13 mouse cellular contexts compared by ENCODE assay signal in the genomic region with DNA sequence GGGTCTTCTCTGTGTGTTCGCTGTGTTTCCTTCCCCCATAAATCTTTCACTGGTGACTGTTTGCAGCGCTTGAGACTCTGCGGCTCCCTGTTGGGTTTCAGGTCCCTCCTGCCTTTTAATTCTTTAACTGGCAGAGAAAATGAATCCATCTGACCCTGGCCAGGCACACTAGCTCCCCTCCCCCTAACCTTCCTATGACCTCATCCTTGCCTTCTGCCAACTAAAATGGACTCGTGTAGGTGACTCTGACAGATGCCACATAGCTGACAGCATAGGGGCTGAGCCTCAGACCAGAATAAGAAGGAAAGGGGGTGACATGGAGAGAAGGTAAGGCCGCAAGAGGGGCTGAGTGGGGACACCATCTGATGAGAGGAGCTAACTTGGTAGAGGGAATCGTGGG. TPM values are rescaled to one million over a fixed set of nuclear protein-coding genes. Genes with fewer than 3 reads are reported as not detected.
DNase-seq lines count a peak whose midpoint lies in the region; ATAC-seq and TF ChIP-seq lines count a peak whose summit lies in the region.
"Had no signal": no experiment of that assay in that cellular context is flagged by ENCODE, and none has a peak within 500 bp of the region (broad histone marks: within the 10 kb centered on the region; RNA-seq: fewer than 3 reads in every experiment).

No protein-coding gene starts in this region.

- peak; percentile 39 for ATAC-seq in lung, embryonic 16.5 days (ENCODE audit: low read depth)
- peak; percentile 17; the same call in 1 of the 2 replicates for ATAC-seq in heart, embryonic 13.5 days (ENCODE audit: extremely low read depth, insufficient number of reproducible peaks, low FRiP score, low TSS enrichment)
- ATAC-seq in neural tube, embryonic 12.5 days (ENCODE audit: low FRiP score, low read depth) = no peak
- no peak for ATAC-seq in liver, postnatal 0 days
- ATAC-seq: activated CD4-positive, CD25-positive, alpha-beta regulatory T cell, adult 4 months had no signal

- no peak overlapping the region for H3K27ac ChIP-seq in lung, embryonic 16.5 days (ENCODE audit: low read length)
- peak overlapping the region; percentile 99 for H3K27ac ChIP-seq in heart, embryonic 13.5 days (replicated peaks)
- H3K27ac ChIP-seq in neural tube, embryonic 12.5 days = no peak overlapping the region
- H3K27ac ChIP-seq in liver, postnatal 0 days (ENCODE audit: low read depth) = no peak overlapping the region
- H3K27ac ChIP-seq: embryonic facial prominence, embryonic 13.5 days had no signal

- no peaks in the 10 kb centered on the region for H3K9me3 ChIP-seq in lung, embryonic 16.5 days (ENCODE audit: control insufficient read depth, low read length)
- no peaks in the 10 kb centered on the region for H3K9me3 ChIP-seq in heart, embryonic 13.5 days
- no peaks in the 10 kb centered on the region for H3K9me3 ChIP-seq in neural tube, embryonic 12.5 days
- H3K9me3 ChIP-seq in liver, postnatal 0 days (ENCODE audit: low read length) = no peaks in the 10 kb centered on the region
- H3K9me3 ChIP-seq: embryonic facial prominence, embryonic 13.5 days had no signal

- H3K4me2 ChIP-seq in lung, embryonic 16.5 days (ENCODE audit: low read depth, low read length) = no peak overlapping the region
- H3K4me2 ChIP-seq in heart, embryonic 13.5 days = peak overlapping the region; percentile 58
- H3K4me2 ChIP-seq in neural tube, embryonic 12.5 days (replicated peaks) = 0 out of 2 replicates have a peak overlapping the region, but pooled peaks have one; percentile 1
- H3K4me2 ChIP-seq in liver, postnatal 0 days (ENCODE audit: low read depth, low read length) = no peak overlapping the region
- H3K4me2 ChIP-seq: embryonic facial prominence, embryonic 13.5 days had no signal

- no peak overlapping the region for H3K9ac ChIP-seq in lung, embryonic 16.5 days (ENCODE audit: low read length)
- H3K9ac ChIP-seq in heart, embryonic 13.5 days = peak overlapping the region; percentile 79
- no peak overlapping the region for H3K9ac ChIP-seq in neural tube, embryonic 12.5 days
- H3K9ac ChIP-seq in liver, postnatal 0 days (replicated peaks) = no peak overlapping the region
- H3K9ac ChIP-seq: embryonic facial prominence, embryonic 13.5 days had no signal

- WGBS in lung, embryonic 16.5 days = 38% methylated on average over 6 of the region's 6 CpGs
- 56% methylated on average over 6 of the region's 6 CpGs for WGBS in lung, adult 2 months
- WGBS in heart, embryonic 13.5 days = 35% methylated on average over 6 of the region's 6 CpGs
- 25% methylated on average over 6 of the region's 6 CpGs for WGBS in neural tube, embryonic 12.5 days
- 49% methylated on average over 6 of the region's 6 CpGs for WGBS in liver, postnatal 0 days (ENCODE audit: insufficient replicate concordance)

- no peak for TF ChIP-seq POLR2A in lung, adult 2 months (IDR thresholded peaks at IDR 0.05; ENCODE audit: borderline replicate concordance, extremely low read depth, low read depth, low read length)

- no peaks in the 10 kb centered on the region for H3K36me3 ChIP-seq in lung, embryonic 16.5 days (ENCODE audit: control insufficient read depth, insufficient read depth, low read length)
- H3K36me3 ChIP-seq in heart, embryonic 13.5 days = peaks cover 16% of the 10 kb centered on the region
- peaks cover 10% of the 10 kb centered on the region for H3K36me3 ChIP-seq in neural tube, embryonic 12.5 days
- no peaks in the 10 kb centered on the region for H3K36me3 ChIP-seq in liver, postnatal 0 days (replicated peaks; ENCODE audit: insufficient read depth, low read length)
- H3K36me3 ChIP-seq: G1E had no signal

- H3K4me1 ChIP-seq in lung, embryonic 16.5 days (replicated peaks; ENCODE audit: control insufficient read depth, insufficient read depth, low read length) = peaks cover 19% of the 10 kb centered on the region
- peaks cover 29% of the 10 kb centered on the region for H3K4me1 ChIP-seq in lung, adult 2 months (ENCODE audit: control insufficient read depth, insufficient read depth, low read length)
- peaks cover 93% of the 10 kb centered on the region for H3K4me1 ChIP-seq in heart, embryonic 13.5 days
- peaks cover 28% of the 10 kb centered on the region for H3K4me1 ChIP-seq in neural tube, embryonic 12.5 days
- peaks cover 24% of the 10 kb centered on the region; the same call in 1 of the 2 replicates for H3K4me1 ChIP-seq in liver, postnatal 0 days (ENCODE audit: insufficient read depth)

- DNase-seq in cerebellum, adult 9-10 months = peak; percentile 51
- DNase-seq in cerebellum, postnatal 4 days (ENCODE audit: low spot score in 2 of 2) = no peak
- no peak for DNase-seq in lung, adult 2 months
- no peak for DNase-seq in urinary bladder, adult 2 months (ENCODE audit: low spot score)
- DNase-seq in liver, postnatal 0 days = no peak
- DNase-seq: liver; right cerebral cortex, postnatal 14 days had no signal

- no peaks in the 10 kb centered on the region for H3K27me3 ChIP-seq in lung, embryonic 16.5 days (ENCODE audit: control insufficient read depth, insufficient read depth, low read depth, low read length)
- H3K27me3 ChIP-seq in heart, embryonic 13.5 days (replicated peaks) = no peaks in the 10 kb centered on the region
- peaks cover 7% of the 10 kb centered on the region; the same call in 1 of the 2 replicates for H3K27me3 ChIP-seq in neural tube, embryonic 12.5 days (replicated peaks)
- no peaks in the 10 kb centered on the region for H3K27me3 ChIP-seq in liver, postnatal 0 days (ENCODE audit: insufficient read depth, low read length)
- H3K27me3 ChIP-seq: embryonic facial prominence, embryonic 13.5 days had no signal

- TF ChIP-seq CTCF in lung, adult 2 months (IDR thresholded peaks at IDR 0.05; ENCODE audit: insufficient read depth, low read length) = no peak
- TF ChIP-seq CTCF in liver, postnatal 0 days (IDR thresholded peaks at IDR 0.05; ENCODE audit: low read depth) = no peak

- TF ChIP-seq EP300 in liver, postnatal 0 days (IDR thresholded peaks at IDR 0.05; ENCODE audit: low read depth) = no peak

- no peak overlapping the region for H3K4me3 ChIP-seq in lung, embryonic 16.5 days (ENCODE audit: low read length)
- no peak overlapping the region for H3K4me3 ChIP-seq in lung, adult 2 months (replicated peaks; ENCODE audit: extremely low read depth, low read depth, low read length)
- H3K4me3 ChIP-seq in heart, embryonic 13.5 days = 0 out of 2 replicates have a peak overlapping the region, but pooled peaks have one; percentile 17
- H3K4me3 ChIP-seq in neural tube, embryonic 12.5 days = no peak overlapping the region
- H3K4me3 ChIP-seq in liver, postnatal 0 days (ENCODE audit: low read depth, low read length) = no peak overlapping the region
- H3K4me3 ChIP-seq: embryonic facial prominence, embryonic 13.5 days had no signal

RNA-seq across cellular contexts. Expression of a gene that starts 31.3 kb away (rescaled TPM):
- polyA plus RNA-seq in lung, embryonic 16.5 days (2015; fragmentation: Nextera tagmentation; extraction: Ambion mirVana) = 13.3 and 14.2 TPM in 2 replicates
- 36.3 and 38.6 TPM in 2 replicates for polyA plus RNA-seq in lung, adult 2 months (2012; rRNA removed)
- polyA plus RNA-seq in heart, embryonic 13.5 days (2015; fragmentation: Nextera tagmentation; extraction: Ambion mirVana) = 19.7 and 20.2 TPM in 2 replicates
- polyA plus RNA-seq in neural tube, embryonic 12.5 days (2016; fragmentation: Nextera tagmentation; extraction: Ambion mirVana) = 24.4 and 25.9 TPM in 2 replicates
- 16.7 and 20.2 TPM in 2 replicates for polyA plus RNA-seq in urinary bladder, adult 2 months (2012; rRNA removed)
- polyA plus RNA-seq in liver, postnatal 0 days (2015; fragmentation: Nextera tagmentation; extraction: Ambion mirVana) = 0.44 and 0.47 TPM in 2 replicates
- polyA plus RNA-seq: G1E had no signal

Comparison
In these comparisons a context has a peak if more than half of its experiments do, and no peak if none do; other contexts are left out.
1. ATAC-seq: peak in lung, embryonic 16.5 days (single experiment) and heart, embryonic 13.5 days (single experiment); none in neural tube, embryonic 12.5 days (single experiment) and liver, postnatal 0 days (single experiment).
2. H3K4me2 ChIP-seq: peak in heart, embryonic 13.5 days (single experiment) and neural tube, embryonic 12.5 days (single experiment); none in lung, embryonic 16.5 days (single experiment) and liver, postnatal 0 days (single experiment).